Mouse (Mus musculus) liver, embryonic 15.5 days (tissue): ENCODE data around the gene Ddrgk1. TPM values are rescaled to one million over a fixed set of nuclear protein-coding genes. Genes with fewer than 3 reads are reported as not detected.

Experiments used
- ATAC-seq: fragments of 200-750 bp; cut with Nextera tagmentation; 2 replicates; pipeline ENCODE4 v1.8.0; 2017; ENCODE audit warnings: moderate number of reproducible peaks, mild to moderate bottlenecking, moderate library complexity; ENCODE audit not compliant: insufficient read depth
- H3K27ac ChIP-seq: fragments of 300-500 bp; sonication (generic); replicated peaks from 2 replicates; pipeline ENCODE4 v1.5.1; 2015; ENCODE audit warnings: mild to moderate bottlenecking, inconsistent platforms
- H3K27me3 ChIP-seq: fragments of 300-500 bp; sonication (generic); 2 replicates; pipeline ENCODE4 v1.6.1; 2015; ENCODE audit warnings: mild to moderate bottlenecking, inconsistent platforms
- H3K36me3 ChIP-seq: fragments of 300-500 bp; sonication (generic); replicated peaks from 2 replicates; pipeline ENCODE4 v1.6.1; 2015; ENCODE audit warnings: moderate library complexity, mild to moderate bottlenecking, inconsistent platforms
- H3K4me1 ChIP-seq: fragments of 300-500 bp; sonication (generic); replicated peaks from 2 replicates; pipeline ENCODE4 v1.6.1; 2015; ENCODE audit warnings: inconsistent platforms
- H3K4me2 ChIP-seq: fragments of 300-500 bp; sonication (generic); 2 replicates; pipeline ENCODE4 v1.6.1; 2015; ENCODE audit warnings: moderate library complexity, mild to moderate bottlenecking, inconsistent platforms
- H3K4me3 ChIP-seq: fragments of 300-500 bp; sonication (generic); replicated peaks from 2 replicates; pipeline ENCODE4 v1.5.1; 2015; ENCODE audit warnings: mild to moderate bottlenecking, inconsistent platforms
- H3K9ac ChIP-seq: fragments of 300-500 bp; sonication (generic); 2 replicates; pipeline ENCODE4 v1.6.1; 2015; ENCODE audit warnings: moderate library complexity, mild to moderate bottlenecking, inconsistent platforms
- H3K9me3 ChIP-seq: fragments of 300-500 bp; sonication (generic); replicated peaks from 2 replicates; pipeline ENCODE4 v1.6.1; 2016; ENCODE audit warnings: inconsistent platforms
- WGBS: fragments of 180-500 bp; shearing (Covaris S2); methylation state at CpG from one replicate; pipeline ENCODE4 v1.1.7; 2015; ENCODE audit warnings: mixed read lengths; ENCODE audit not compliant: insufficient replicate concordance; 5-methylcytosine and 5-hydroxymethylcytosine counted together
- polyA plus RNA-seq: library from polyadenylated mRNA; unstranded; fragments of >200 nt; fragmentation: Nextera tagmentation; extraction: Ambion mirVana; gene quantifications from 2 replicates; pipeline ENCODE4 v1.2.1, GENCODE M21; 2015

Gene Ddrgk1
- polyA plus RNA-seq, 1 experiment from 2014 or later = 40.6 TPM

GRCm38 (mm10) chr2:130634739-130635411 lies 29.6 kb downstream of the Ddrgk1 start:
- Histone ChIP-seq H3K4me3 (peak overlapping the region; percentile 36), H3K4me2 (peak overlapping the region; percentile 60), H3K36me3 (0 out of 2 replicates have a peak, but pooled peaks cover 4% of the 10 kb centered on the region), H3K4me1 (peaks cover 33% of the 10 kb centered on the region), H3K27ac (no peak overlapping the region), H3K9me3 (no peaks in the 10 kb centered on the region), H3K27me3 (peaks cover 82% of the 10 kb centered on the region), H3K9ac (no peak overlapping the region)
- 3% methylated on average over 38 of the region's 38 CpGs for WGBS
- ATAC-seq = no peak

GRCm38 (mm10) chr2:130634006-130634738 lies 30.3 kb downstream of the Ddrgk1 start:
- Histone ChIP-seq H3K36me3 (0 out of 2 replicates have a peak, but pooled peaks cover 4% of the 10 kb centered on the region), H3K4me2 (peak overlapping the region; percentile 60), H3K27me3 (peaks cover 76% of the 10 kb centered on the region), H3K9me3 (no peaks in the 10 kb centered on the region), H3K27ac (no peak overlapping the region), H3K9ac (no peak overlapping the region), H3K4me3 (no peak overlapping the region), H3K4me1 (peaks cover 34% of the 10 kb centered on the region)
- no peak for ATAC-seq
- WGBS = 25% methylated on average over 14 of the region's 14 CpGs

- no peaks in the 10 kb centered on the region for H3K9me3 ChIP-seq
- no peak overlapping the region for H3K4me3 ChIP-seq
- no peak overlapping the region for H3K4me2 ChIP-seq
- WGBS = 49% methylated on average over 5 of the region's 5 CpGs
- peaks cover 66% of the 10 kb centered on the region for H3K27me3 ChIP-seq
- H3K9ac ChIP-seq = no peak overlapping the region
- no peak for ATAC-seq
- peaks cover 5% of the 10 kb centered on the region; the same call in 1 of the 2 replicates for H3K36me3 ChIP-seq
- no peak overlapping the region for H3K27ac ChIP-seq
- peaks cover 43% of the 10 kb centered on the region for H3K4me1 ChIP-seq
Observed at GRCm38 (mm10) chr2:130632887-130633675, 31.4 kb downstream of the Ddrgk1 start.

GRCm38 (mm10) chr2:130632416-130632815 lies 32.0 kb downstream of the Ddrgk1 start:
- peaks cover 43% of the 10 kb centered on the region for H3K4me1 ChIP-seq
- no peaks in the 10 kb centered on the region for H3K9me3 ChIP-seq
- ATAC-seq = no peak
- H3K9ac ChIP-seq = no peak overlapping the region
- WGBS = 57% methylated on average over 1 of the region's 1 CpGs
- H3K4me3 ChIP-seq = no peak overlapping the region
- H3K27me3 ChIP-seq = peaks cover 59% of the 10 kb centered on the region
- no peak overlapping the region for H3K4me2 ChIP-seq
- H3K36me3 ChIP-seq = peaks cover 11% of the 10 kb centered on the region
- no peak overlapping the region for H3K27ac ChIP-seq

GRCm38 (mm10) chr2:130629839-130630203 lies 34.6 kb downstream of the Ddrgk1 start, which contains the start of the genes Fastkd5 and Ubox5:
Gene Fastkd5, minus strand, starts transcription at chr2:130630027.
Gene Ubox5, minus strand, starts transcription at chr2:130630038.
- Histone ChIP-seq H3K36me3 (peaks cover 23% of the 10 kb centered on the region), H3K4me2 (peak within 1 kb of the TSS; percentile 85), H3K4me3 (peak within 1 kb of the TSS; percentile 83), H3K27me3 (peaks cover 33% of the 10 kb centered on the region), H3K9ac (peak within 1 kb of the TSS; percentile 80), H3K4me1 (peaks cover 28% of the 10 kb centered on the region), H3K9me3 (no peaks in the 10 kb centered on the region), H3K27ac (peak within 1 kb of the TSS; percentile 80)
- ATAC-seq = peak; percentile 84
- WGBS = under 1% methylated on average over 25 of the region's 25 CpGs

- Histone ChIP-seq H3K4me2 (peak overlapping the region; percentile 85), H3K4me3 (peak overlapping the region; percentile 83), H3K27ac (peak overlapping the region; percentile 80), H3K4me1 (peaks cover 22% of the 10 kb centered on the region), H3K36me3 (peaks cover 28% of the 10 kb centered on the region), H3K9me3 (no peaks in the 10 kb centered on the region), H3K27me3 (peaks cover 27% of the 10 kb centered on the region), H3K9ac (peak overlapping the region; percentile 80)
- ATAC-seq = peak; percentile 70
- WGBS = 1% methylated on average over 37 of the region's 37 CpGs
Observed at GRCm38 (mm10) chr2:130629080-130629838, 35.2 kb downstream of the Ddrgk1 start.

- Histone ChIP-seq H3K9ac (peak overlapping the region; percentile 80; the same call in 1 of the 2 replicates), H3K27me3 (peaks cover 19% of the 10 kb centered on the region), H3K27ac (no peak overlapping the region), H3K9me3 (no peaks in the 10 kb centered on the region), H3K4me3 (peak overlapping the region; percentile 83), H3K4me2 (peak overlapping the region; percentile 85), H3K4me1 (peaks cover 21% of the 10 kb centered on the region), H3K36me3 (peaks cover 35% of the 10 kb centered on the region)
- 53% methylated on average over 3 of the region's 3 CpGs for WGBS
- no peak for ATAC-seq
Observed at GRCm38 (mm10) chr2:130628424-130628823, 36.0 kb downstream of the Ddrgk1 start.

GRCm38 (mm10) chr2:130618972-130619371 lies 45.5 kb downstream of the Ddrgk1 start:
- no peak overlapping the region for H3K27ac ChIP-seq
- WGBS = 81% methylated on average over 7 of the region's 7 CpGs

GRCm38 (mm10) chr2:130613091-130613490 lies 51.4 kb downstream of the Ddrgk1 start:
- 59% methylated on average over 3 of the region's 3 CpGs for WGBS
- ATAC-seq = no peak
- H3K4me2 ChIP-seq = no peak overlapping the region
- H3K4me1 ChIP-seq = no peaks in the 10 kb centered on the region
- H3K4me3 ChIP-seq = no peak overlapping the region
- no peaks in the 10 kb centered on the region for H3K27me3 ChIP-seq
- no peak overlapping the region for H3K9ac ChIP-seq
- H3K27ac ChIP-seq = no peak overlapping the region
- H3K9me3 ChIP-seq = no peaks in the 10 kb centered on the region
- peaks cover 35% of the 10 kb centered on the region for H3K36me3 ChIP-seq

More at GRCm38 (mm10) chr2:130618972-130619371, 45.5 kb downstream of the Ddrgk1 start:
- Histone ChIP-seq H3K4me1 (no peaks in the 10 kb centered on the region), H3K9ac (no peak overlapping the region), H3K4me3 (no peak overlapping the region), H3K36me3 (peaks cover 54% of the 10 kb centered on the region), H3K9me3 (no peaks in the 10 kb centered on the region), H3K4me2 (no peak overlapping the region), H3K27me3 (no peaks in the 10 kb centered on the region)
- ATAC-seq = no peak
